Mouse (Mus musculus): ENCODE measurements around the gene Vmn2r78.
"Not testable (repeated sequence)": the region's sequence is repeated elsewhere in the genome, so short reads cannot be mapped to it uniquely, and the experiment has no call there.

Vmn2r78 gene

DNA sequence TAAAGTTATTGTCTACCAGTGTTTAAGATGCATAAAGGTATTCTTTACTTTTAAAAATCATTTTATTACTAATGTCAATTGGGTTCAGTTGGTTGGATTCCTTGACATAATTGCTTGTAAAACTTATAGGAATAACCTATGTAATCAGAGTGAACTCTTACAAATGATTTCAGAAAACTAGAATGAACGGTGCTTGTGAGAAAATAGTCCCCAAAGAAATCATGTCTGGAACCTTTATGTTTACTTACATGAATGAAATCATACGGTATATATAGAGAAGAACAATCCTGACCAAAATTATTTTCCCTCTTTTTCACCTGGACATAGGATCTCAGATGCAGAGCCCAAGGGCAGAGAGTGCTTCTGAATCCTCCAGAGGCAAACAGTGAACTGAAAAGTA lies at the start of gene Vmn2r78:
Gene Vmn2r78, plus strand, starts transcription at position 301 of the 400 bp plus-strand sequence.
- not testable (repeated sequence) for DNase-seq (ENCODE audit: extremely low read depth, low read depth)

DNA sequence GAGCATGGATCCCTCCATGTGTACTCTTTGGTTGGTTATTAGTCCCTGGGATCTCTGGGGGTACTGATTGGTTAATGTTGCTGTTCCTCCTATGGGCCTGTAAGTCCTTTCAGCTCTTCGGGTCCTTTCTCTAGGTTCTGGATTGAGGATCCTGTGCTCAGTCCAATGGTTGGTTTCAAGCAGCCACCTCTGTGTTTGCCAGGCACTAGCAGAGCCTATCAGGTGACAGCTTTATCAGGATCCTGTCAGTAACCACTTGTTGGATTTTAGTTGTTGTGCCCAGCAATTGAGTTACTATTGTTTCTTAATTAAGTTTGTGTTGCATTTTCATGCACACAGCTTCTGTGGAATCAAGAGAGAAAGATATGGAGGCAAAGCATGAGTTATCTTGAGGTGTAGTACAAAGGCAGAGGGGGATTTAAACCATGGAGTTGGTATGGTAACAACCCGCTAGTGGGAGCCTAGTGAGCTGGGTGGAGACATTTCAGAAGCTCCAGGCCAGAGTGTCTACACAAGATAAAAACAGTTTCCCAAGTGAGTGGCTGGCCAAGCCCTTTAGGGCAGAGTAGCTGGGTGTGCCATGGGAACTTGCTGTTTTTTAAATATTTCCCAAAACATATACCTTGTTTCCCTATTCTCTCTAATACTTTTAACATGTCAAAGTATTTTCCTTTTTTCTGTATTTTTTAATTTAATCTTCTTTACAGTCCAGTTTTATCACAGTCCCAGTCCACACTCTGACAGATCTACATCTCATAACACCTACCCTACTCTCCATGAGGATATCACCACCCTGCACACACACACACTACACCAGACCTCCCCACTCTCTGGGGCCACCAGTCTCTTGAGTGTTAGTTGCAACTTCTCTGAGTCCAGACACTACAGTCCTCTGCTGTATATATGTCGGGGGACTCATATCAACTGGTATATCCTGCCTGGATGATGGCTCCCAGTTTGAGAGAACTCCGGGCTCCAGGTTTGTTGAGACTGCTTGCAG lies 25.1 kb upstream of the Vmn2r78 start:
- no peak for DNase-seq (ENCODE audit: extremely low read depth, low read depth)

DNA sequence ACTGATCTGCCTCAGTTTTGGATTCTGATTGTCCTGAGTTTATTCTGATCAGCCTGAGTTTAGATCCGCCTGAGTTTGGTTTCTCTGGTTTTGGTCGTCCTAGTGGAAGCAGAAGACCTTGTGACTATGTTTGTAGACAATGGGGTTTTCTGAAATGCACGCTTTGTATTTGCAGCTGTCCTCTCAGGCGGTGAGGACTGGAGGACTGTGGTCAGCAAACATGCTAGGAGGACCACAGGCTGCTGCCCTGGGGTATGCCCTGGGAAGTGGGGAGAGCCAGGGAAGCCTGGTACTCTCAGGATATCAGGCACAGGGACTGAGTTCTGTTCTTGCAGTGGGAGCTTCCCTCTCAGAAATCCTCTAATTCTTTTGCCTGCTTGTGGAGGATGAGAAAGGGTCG lies 22.4 kb downstream of the Vmn2r78 start:
- no peak for DNase-seq (ENCODE audit: extremely low read depth, low read depth)

DNA sequence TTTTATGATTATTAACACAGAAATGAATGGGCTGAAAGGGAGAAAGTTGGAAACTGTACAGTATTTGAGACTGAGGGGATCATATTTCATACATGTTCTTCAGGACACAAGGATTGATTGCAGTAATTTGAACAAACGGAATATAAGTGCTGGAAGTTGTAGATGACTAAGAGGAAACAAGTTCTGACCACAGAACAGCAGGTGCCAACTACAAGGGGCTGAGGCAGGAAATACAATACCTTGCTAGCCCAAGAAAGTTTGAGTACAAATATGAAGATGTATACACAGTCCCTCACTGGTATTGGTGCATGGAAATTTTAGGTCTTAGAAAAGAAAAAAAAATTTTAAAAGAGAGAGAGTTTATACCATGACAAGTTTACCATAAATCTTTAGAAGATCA lies 79.8 kb downstream of the Vmn2r78 start:
- DNase-seq (ENCODE audit: extremely low read depth, low read depth): no peak

DNA sequence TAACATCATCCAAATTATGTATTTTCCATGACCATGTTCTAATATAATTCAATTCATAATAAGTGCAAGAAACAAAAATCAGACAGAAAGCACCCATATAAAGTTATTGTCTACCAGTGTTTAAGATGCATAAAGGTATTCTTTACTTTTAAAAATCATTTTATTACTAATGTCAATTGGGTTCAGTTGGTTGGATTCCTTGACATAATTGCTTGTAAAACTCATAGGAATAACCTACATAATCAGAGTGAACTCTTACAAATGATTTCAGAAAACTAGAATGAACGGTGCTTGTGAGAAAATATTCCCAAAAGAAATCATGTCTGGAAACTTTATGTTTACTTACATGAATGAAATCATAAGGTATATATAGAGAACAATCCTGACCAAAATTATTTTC lies 80.9 kb downstream of the Vmn2r78 start, which contains the start of gene Vmn2r79:
Gene Vmn2r79, plus strand, starts transcription at position 301 of the 400 bp plus-strand sequence.
- DNase-seq (ENCODE audit: extremely low read depth, low read depth): not testable (repeated sequence)

Data from MEL-GATA-1-ER (cell line).